Mouse (Mus musculus): ENCODE data around the gene Pfdn4. TPM values are rescaled to one million over a fixed set of nuclear protein-coding genes. Genes with fewer than 3 reads are reported as not detected.

The Pfdn4 gene
- total RNA-seq, 2 experiments from 2014 or later = 8.5 to 12.0 TPM

- DNase-seq = no peak
- intact Hi-C loops (cut with DNase I) = no loop called here
Observed at GRCm38 (mm10) chr2:170544950-170545349, 48.7 kb downstream of the Pfdn4 start.

DNA sequence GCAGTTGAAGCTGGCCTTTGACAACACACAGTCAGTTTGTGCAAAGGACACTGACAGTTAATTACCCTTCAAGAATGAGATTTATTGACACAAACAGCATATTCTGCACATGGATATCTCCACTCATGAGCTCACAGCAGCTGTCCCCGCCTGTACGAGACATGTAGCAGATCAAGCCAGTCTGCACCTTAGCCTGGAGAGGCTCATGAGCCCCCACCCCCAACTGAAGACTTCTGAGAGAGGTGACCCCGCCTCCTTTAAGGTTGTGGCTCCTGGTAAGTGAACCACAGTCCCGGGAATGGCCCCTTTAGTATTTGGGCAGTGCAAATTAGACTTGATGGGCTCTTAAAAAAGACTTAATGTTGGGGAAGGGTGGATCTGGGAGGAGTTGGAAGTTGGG lies 49.5 kb downstream of the Pfdn4 start:
- intact Hi-C loops (cut with DNase I) = no loop called here
- DNase-seq = no peak

- DNase-seq = no peak
- intact Hi-C loops (cut with DNase I) = no loop called here
Observed at GRCm38 (mm10) chr2:170547526-170547925, 51.3 kb downstream of the Pfdn4 start.

DNA sequence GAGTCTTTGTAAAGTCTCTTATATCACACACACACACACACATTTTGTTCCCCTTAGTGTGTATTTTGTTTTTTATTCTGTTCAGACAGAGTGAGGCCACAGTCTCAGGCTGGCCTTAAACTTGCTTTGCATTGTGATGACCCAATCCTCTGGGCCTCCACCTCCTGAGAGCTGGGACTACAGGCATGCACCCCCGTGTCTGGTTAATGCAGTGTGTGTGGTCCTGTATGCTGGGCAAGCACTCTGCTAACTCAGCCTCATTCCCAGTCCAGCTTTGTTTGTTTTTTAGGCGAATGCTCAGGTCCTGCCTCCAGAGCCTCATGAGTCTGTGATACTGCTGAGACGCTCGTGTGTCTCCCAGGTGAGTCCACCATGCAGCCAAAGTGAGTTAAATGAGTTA lies 51.8 kb downstream of the Pfdn4 start:
- intact Hi-C loops (cut with DNase I) = no loop called here
- no peak for DNase-seq

DNA sequence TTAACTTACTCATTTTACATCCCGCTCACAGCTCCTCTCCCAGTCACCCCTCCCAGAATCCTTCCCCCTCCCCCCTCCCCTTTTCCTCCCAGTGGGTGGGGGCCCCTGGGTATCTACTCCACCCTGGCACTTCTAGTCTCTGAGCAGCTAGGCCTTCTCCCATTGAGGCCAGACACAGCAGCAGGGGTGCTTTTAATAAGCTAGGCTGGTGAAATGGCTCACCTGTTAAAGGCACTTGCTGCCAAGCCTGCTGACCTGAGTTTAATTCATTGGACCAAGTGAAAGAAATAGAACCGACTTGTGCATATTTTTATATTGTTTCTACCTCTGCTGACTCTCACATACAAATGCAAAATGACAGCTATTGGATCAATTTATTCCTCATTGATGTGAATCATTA lies 52.9 kb downstream of the Pfdn4 start:
- intact Hi-C loops (cut with DNase I) = no loop called here
- DNase-seq = no peak

- no peak for DNase-seq
- intact Hi-C loops (cut with DNase I) = no loop called here
Observed at GRCm38 (mm10) chr2:170550240-170550639, 54.0 kb downstream of the Pfdn4 start.

DNA sequence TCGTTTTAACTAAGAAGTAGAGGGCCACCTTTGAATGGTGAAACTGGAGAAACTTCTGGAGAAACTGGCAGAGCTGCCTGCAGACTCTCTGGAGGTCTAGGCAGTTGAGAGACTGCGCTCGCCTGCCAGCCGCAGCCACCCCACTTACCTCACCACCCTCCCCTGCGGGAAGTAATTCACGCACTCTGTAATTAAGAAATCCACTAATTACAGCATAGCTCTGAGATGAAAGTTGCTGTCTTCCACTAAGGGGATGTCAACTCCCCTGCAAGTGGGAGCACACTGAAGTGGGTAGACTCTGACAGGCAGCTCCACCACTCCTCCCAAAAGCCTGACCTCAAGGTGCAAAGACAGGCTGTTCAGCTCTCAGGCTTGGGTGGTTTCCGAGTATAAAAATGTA lies 55.9 kb downstream of the Pfdn4 start:
- DNase-seq = no peak
- intact Hi-C loops (cut with DNase I) = no loop called here

GRCm38 (mm10) chr2:170563956-170564855 lies 68.0 kb downstream of the Pfdn4 start:
- no peak for DNase-seq
- intact Hi-C loops (cut with DNase I) = no loop called here

GRCm38 (mm10) chr2:170564995-170565394 lies 68.8 kb downstream of the Pfdn4 start:
- intact Hi-C loops (cut with DNase I) = no loop called here
- no peak for DNase-seq

Other genes with a start within 250 kb of the Pfdn4 start
- under 1 TPM; 0.12 to 0.67 TPM for gene Bcas1, start 68.6 kb upstream of the Pfdn4 start, total RNA-seq (2021)
- not detected for gene Cyp24a1, start 717 bp downstream of the Pfdn4 start, total RNA-seq (2021)
- not detected for gene 4930470P17Rik, start 105.6 kb downstream of the Pfdn4 start, total RNA-seq (2021)
- gene Dok5, start 235.4 kb downstream of the Pfdn4 start, total RNA-seq (2021) = under 1 TPM; 0.27 to 0.45 TPM